Mouse (Mus musculus): ENCODE measurements around the gene Lrrc66.

DNA sequence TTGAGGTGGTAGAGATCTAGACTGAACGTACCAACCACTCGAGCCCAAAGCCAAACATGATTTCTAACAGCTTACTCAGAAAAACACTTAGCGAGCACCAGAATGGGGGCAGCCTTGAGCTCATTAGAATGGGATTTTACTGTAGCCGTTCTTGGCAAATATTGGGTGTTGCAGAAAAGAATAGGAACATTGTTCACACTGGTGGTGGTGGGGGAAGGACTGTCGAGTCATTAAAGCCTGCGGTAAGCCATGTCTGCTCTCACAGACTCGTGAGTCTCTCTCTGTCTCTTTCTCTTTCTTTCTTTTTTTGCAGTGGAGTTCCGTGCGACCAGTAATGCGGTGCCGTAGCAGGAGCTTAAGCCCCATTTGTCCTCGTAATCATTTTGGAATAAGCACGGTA is 44.3 kb upstream of the Lrrc66 start:
- TF ChIP-seq CTCF (IDR thresholded peaks at IDR 0.05; ENCODE audit: low read depth, low read length) (no peak), POLR2A (IDR thresholded peaks at IDR 0.05; ENCODE audit: extremely low read depth, insufficient read depth, low read length) (no peak)
